Mouse (Mus musculus): Measurements from ENCODE around the gene Gga3. TPM values are rescaled to one million over a fixed set of nuclear protein-coding genes. Genes with fewer than 3 reads are reported as not detected.

The Gga3 gene
- total and polyA plus RNA-seq, 3 experiments: 13.7 to 144 (median 58.5) TPM

GRCm38 (mm10) chr11:115601174-115601573, 2.7 kb downstream of the Gga3 start:
- DNase-seq (ENCODE audit: low spot score): no peak
- TF ChIP-seq POLR2AphosphoS5 (IDR thresholded peaks at IDR 0.05; ENCODE audit: insufficient replicate concordance, low read depth, low read length) (no peak), TAL1 (conservative IDR thresholded peaks at IDR 0.05; ENCODE audit: low read depth, low read length) (no peak), GATA2 (IDR thresholded peaks at IDR 0.05; ENCODE audit: borderline replicate concordance, low read depth, low read length) (no peak), GATA1 (IDR thresholded peaks at IDR 0.05; ENCODE audit: borderline replicate concordance, low read length) (no peak)
- ATAC-seq (ENCODE audit: extremely low read depth, insufficient number of reproducible peaks, low FRiP score, poor library complexity, severe bottlenecking): no peak
- Histone ChIP-seq H3K9me3 (replicated peaks) (no peaks in the 10 kb centered on the region), H3K4me1 (ENCODE audit: insufficient read depth, low read depth, low read length) (peaks cover 81% of the 10 kb centered on the region), H3K27me3 (ENCODE audit: insufficient read depth, low read length) (no peaks in the 10 kb centered on the region), H3K4me3 (ENCODE audit: low read depth, low read length) (peak overlapping the region; percentile 48; the same call in 1 of the 2 replicates), H3K36me3 (replicated peaks) (peaks cover 71% of the 10 kb centered on the region)

GRCm38 (mm10) chr11:115600743-115601142, 3.1 kb downstream of the Gga3 start:
- Histone ChIP-seq H3K4me1 (ENCODE audit: insufficient read depth, low read depth, low read length) (peaks cover 76% of the 10 kb centered on the region), H3K4me3 (ENCODE audit: low read depth, low read length) (peak overlapping the region; percentile 48; the same call in 1 of the 2 replicates), H3K27me3 (ENCODE audit: insufficient read depth, low read length) (no peaks in the 10 kb centered on the region), H3K9me3 (replicated peaks) (no peaks in the 10 kb centered on the region), H3K36me3 (replicated peaks) (peaks cover 70% of the 10 kb centered on the region)
- ATAC-seq (ENCODE audit: extremely low read depth, insufficient number of reproducible peaks, low FRiP score, poor library complexity, severe bottlenecking): no peak
- TF ChIP-seq POLR2AphosphoS5 (IDR thresholded peaks at IDR 0.05; ENCODE audit: insufficient replicate concordance, low read depth, low read length): no peak
- TF ChIP-seq GATA1 (IDR thresholded peaks at IDR 0.05; ENCODE audit: borderline replicate concordance, low read length): no peak
- TF ChIP-seq TAL1 (conservative IDR thresholded peaks at IDR 0.05; ENCODE audit: low read depth, low read length): no peak
- TF ChIP-seq GATA2 (IDR thresholded peaks at IDR 0.05; ENCODE audit: borderline replicate concordance, low read depth, low read length): no peak
- TF ChIP-seq CTCF (IDR thresholded peaks at IDR 0.05; ENCODE audit: low read depth, low read length): no peak
- no peak for DNase-seq (ENCODE audit: low spot score)

GRCm38 (mm10) chr11:115599722-115600121, 4.1 kb downstream of the Gga3 start:
- Histone ChIP-seq H3K9me3 (replicated peaks) (no peaks in the 10 kb centered on the region), H3K4me3 (ENCODE audit: low read depth, low read length) (peak overlapping the region; percentile 56; the same call in 1 of the 2 replicates), H3K4me1 (ENCODE audit: insufficient read depth, low read depth, low read length) (peaks cover 67% of the 10 kb centered on the region), H3K27me3 (ENCODE audit: insufficient read depth, low read length) (no peaks in the 10 kb centered on the region), H3K36me3 (replicated peaks) (peaks cover 69% of the 10 kb centered on the region)
- ATAC-seq (ENCODE audit: extremely low read depth, insufficient number of reproducible peaks, low FRiP score, poor library complexity, severe bottlenecking) (no peak), DNase-seq (ENCODE audit: low spot score) (no peak)
- TF ChIP-seq GATA1 (IDR thresholded peaks at IDR 0.05; ENCODE audit: borderline replicate concordance, low read length) (no peak), GATA2 (IDR thresholded peaks at IDR 0.05; ENCODE audit: borderline replicate concordance, low read depth, low read length) (no peak), CTCF (IDR thresholded peaks at IDR 0.05; ENCODE audit: low read depth, low read length) (no peak), POLR2AphosphoS5 (IDR thresholded peaks at IDR 0.05; ENCODE audit: insufficient replicate concordance, low read depth, low read length) (no peak), TAL1 (conservative IDR thresholded peaks at IDR 0.05; ENCODE audit: low read depth, low read length) (no peak)

- Histone ChIP-seq H3K36me3 (replicated peaks) (peaks cover 82% of the 10 kb centered on the region), H3K9me3 (replicated peaks) (no peaks in the 10 kb centered on the region), H3K4me1 (ENCODE audit: insufficient read depth, low read depth, low read length) (peaks cover 65% of the 10 kb centered on the region), H3K4me3 (ENCODE audit: low read depth, low read length) (no peak overlapping the region; the same call in 1 of the 2 replicates), H3K27me3 (ENCODE audit: insufficient read depth, low read length) (no peaks in the 10 kb centered on the region)
- TF ChIP-seq TAL1 (conservative IDR thresholded peaks at IDR 0.05; ENCODE audit: low read depth, low read length): peak; percentile 61
- no peak for TF ChIP-seq CTCF (IDR thresholded peaks at IDR 0.05; ENCODE audit: low read depth, low read length)
- DNase-seq (ENCODE audit: low spot score) (no peak), ATAC-seq (ENCODE audit: extremely low read depth, insufficient number of reproducible peaks, low FRiP score, poor library complexity, severe bottlenecking) (peak; percentile 67)
Observed at GRCm38 (mm10) chr11:115598309-115598708, 5.5 kb downstream of the Gga3 start.

GRCm38 (mm10) chr11:115595209-115595608, 8.6 kb downstream of the Gga3 start:
- no peaks in the 10 kb centered on the region for H3K27me3 ChIP-seq (ENCODE audit: insufficient read depth, low read length)
- no peak for DNase-seq (ENCODE audit: low spot score)
- H3K9me3 ChIP-seq (replicated peaks): no peaks in the 10 kb centered on the region
- peaks cover 88% of the 10 kb centered on the region for H3K36me3 ChIP-seq (replicated peaks)
- TF ChIP-seq GATA1 (IDR thresholded peaks at IDR 0.05; ENCODE audit: borderline replicate concordance, low read length) (no peak), TAL1 (conservative IDR thresholded peaks at IDR 0.05; ENCODE audit: low read depth, low read length) (no peak), CTCF (IDR thresholded peaks at IDR 0.05; ENCODE audit: low read depth, low read length) (no peak), POLR2AphosphoS5 (IDR thresholded peaks at IDR 0.05; ENCODE audit: insufficient replicate concordance, low read depth, low read length) (no peak), GATA2 (IDR thresholded peaks at IDR 0.05; ENCODE audit: borderline replicate concordance, low read depth, low read length) (no peak)
- no peak overlapping the region for H3K4me3 ChIP-seq (ENCODE audit: low read depth, low read length)
- ATAC-seq (ENCODE audit: extremely low read depth, insufficient number of reproducible peaks, low FRiP score, poor library complexity, severe bottlenecking): no peak
- peaks cover 47% of the 10 kb centered on the region for H3K4me1 ChIP-seq (ENCODE audit: insufficient read depth, low read depth, low read length)

- TF ChIP-seq GATA1 (IDR thresholded peaks at IDR 0.05; ENCODE audit: borderline replicate concordance, low read length) (no peak), CTCF (IDR thresholded peaks at IDR 0.05; ENCODE audit: low read depth, low read length) (no peak), TAL1 (conservative IDR thresholded peaks at IDR 0.05; ENCODE audit: low read depth, low read length) (no peak), POLR2AphosphoS5 (IDR thresholded peaks at IDR 0.05; ENCODE audit: insufficient replicate concordance, low read depth, low read length) (no peak), GATA2 (IDR thresholded peaks at IDR 0.05; ENCODE audit: borderline replicate concordance, low read depth, low read length) (no peak)
- no peak for ATAC-seq (ENCODE audit: extremely low read depth, insufficient number of reproducible peaks, low FRiP score, poor library complexity, severe bottlenecking)
- peaks cover 25% of the 10 kb centered on the region for H3K4me1 ChIP-seq (ENCODE audit: insufficient read depth, low read depth, low read length)
- H3K4me3 ChIP-seq (ENCODE audit: low read depth, low read length): no peak overlapping the region
- H3K9me3 ChIP-seq (replicated peaks): no peaks in the 10 kb centered on the region
- peaks cover 96% of the 10 kb centered on the region for H3K36me3 ChIP-seq (replicated peaks)
- no peak for DNase-seq (ENCODE audit: low spot score)
- H3K27me3 ChIP-seq (ENCODE audit: insufficient read depth, low read length): no peaks in the 10 kb centered on the region
Observed at GRCm38 (mm10) chr11:115590526-115591075, 13.2 kb downstream of the Gga3 start.

All from G1E (cell line).